Mouse (Mus musculus) embryonic fibroblast, embryonic 13.5 days (primary cell): ENCODE measurements at regions not wholly inside any gene's neighbourhood (a gene's known extent, or its start where the extent isn't known, plus 50 kb on each side); places are given as distances from the start of the nearest gene placed in this dataset.

Experiments used
- CTCF ChIP-seq: IDR thresholded peaks from 2 replicates; pipeline ENCODE4 v1.5.1; 2011; ENCODE audit warnings: mild to moderate bottlenecking, control low read depth, low read length, moderate library complexity, borderline replicate concordance; ENCODE audit not compliant: insufficient read depth
- POLR2A ChIP-seq: IDR thresholded peaks from 2 replicates; pipeline ENCODE4 v1.6.1; 2011; ENCODE audit warnings: low read depth, mild to moderate bottlenecking, control low read depth, low read length, moderate library complexity

DNA sequence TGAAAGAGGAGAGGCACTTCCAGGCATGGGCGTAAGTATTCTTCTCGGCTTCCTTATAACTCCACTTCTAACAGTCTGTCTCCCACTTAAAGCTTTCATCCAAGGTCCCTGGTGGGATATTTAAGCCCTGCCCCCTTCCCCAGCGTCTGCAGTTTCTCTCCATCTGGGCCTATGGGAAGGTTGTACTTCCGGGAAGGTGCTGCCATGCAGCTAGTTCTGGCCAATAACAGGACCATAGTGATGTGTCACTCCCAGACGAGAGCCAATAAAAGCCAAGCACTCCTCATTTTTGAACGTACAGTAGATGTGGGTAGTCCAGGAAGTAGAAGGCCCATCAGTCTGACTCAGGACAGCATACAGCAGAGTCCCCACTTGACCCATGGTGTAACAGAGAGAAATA lies 121.0 kb downstream of the Drd1 start:
- TF ChIP-seq POLR2A (no peak), CTCF (no peak)
